Mouse (Mus musculus): ENCODE data around the gene Pde1b. TPM values are rescaled to one million over a fixed set of nuclear protein-coding genes. Genes with fewer than 3 reads are reported as not detected.

Pde1b gene
- polyA plus RNA-seq (2012; rRNA removed) = 6.8 and 8.0 TPM in 2 replicates

- DNase-seq = peak; percentile 29
- WGBS = 3% methylated on average over 60 of the region's 63 CpGs
- TF ChIP-seq POLR2A (IDR thresholded peaks at IDR 0.05; ENCODE audit: borderline replicate concordance, extremely low read depth, low read depth, low read length) (no peak), CTCF (IDR thresholded peaks at IDR 0.05; ENCODE audit: insufficient read depth, low read length) (no peak)
- H3K4me3 ChIP-seq (replicated peaks; ENCODE audit: extremely low read depth, low read depth, low read length) = peak within 1 kb of the TSS; percentile 57
- H3K4me1 ChIP-seq (ENCODE audit: control insufficient read depth, insufficient read depth, low read length) = no peaks in the 10 kb centered on the region; the same call in 1 of the 2 replicates
Observed at GRCm38 (mm10) chr15:103502435-103503250, at the start of gene Pde1b. TSS of gene Pde1b (plus strand) at chr15:103503034.

DNA sequence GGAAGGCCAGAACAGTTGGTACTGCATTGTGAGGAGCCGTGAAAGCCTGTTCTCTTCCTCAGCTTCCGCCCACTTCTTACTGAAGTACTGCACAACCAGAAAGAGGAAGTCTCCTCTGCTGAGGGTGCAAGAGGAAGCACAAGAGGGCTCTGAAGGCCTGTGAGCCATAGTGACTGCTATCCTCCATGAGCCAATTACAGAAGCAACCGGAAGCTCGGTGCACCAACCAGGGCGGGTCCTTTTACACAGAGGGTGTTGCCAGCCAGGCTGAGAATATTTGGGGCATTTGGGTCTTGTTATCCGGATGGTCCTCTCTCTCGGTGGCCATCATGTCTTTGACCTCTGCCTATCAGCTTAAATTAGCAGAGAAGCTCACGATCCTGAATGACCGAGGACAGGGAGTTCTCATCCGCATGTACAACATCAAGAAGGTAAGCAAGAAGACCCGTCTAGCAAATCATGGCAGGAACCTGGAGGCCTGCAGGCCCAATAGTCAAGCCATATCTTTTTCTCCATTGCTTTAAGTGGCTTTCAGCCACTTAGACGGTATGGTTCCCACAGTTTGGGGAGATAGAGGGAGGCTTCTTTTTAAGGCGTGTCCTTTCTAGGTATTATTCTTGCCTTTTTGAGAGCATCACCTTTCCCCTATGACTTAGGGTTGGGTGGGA lies 49.1 kb upstream of the Pde1b start, which contains the start of gene Nckap1l:
TSS of gene Nckap1l (plus strand) at position 244 of the 668 bp plus-strand sequence.
- no peaks in the 10 kb centered on the region for H3K4me1 ChIP-seq (ENCODE audit: control insufficient read depth, insufficient read depth, low read length)
- 71% methylated on average over 13 of the region's 13 CpGs for WGBS
- TF ChIP-seq CTCF (IDR thresholded peaks at IDR 0.05; ENCODE audit: insufficient read depth, low read length) (no peak), POLR2A (IDR thresholded peaks at IDR 0.05; ENCODE audit: borderline replicate concordance, extremely low read depth, low read depth, low read length) (no peak)
- peak within 1 kb of the TSS; percentile 29 for H3K4me3 ChIP-seq (replicated peaks; ENCODE audit: extremely low read depth, low read depth, low read length)
- DNase-seq = peak; percentile 9

- Histone ChIP-seq H3K4me1 (ENCODE audit: control insufficient read depth, insufficient read depth, low read length) (no peaks in the 10 kb centered on the region), H3K4me3 (replicated peaks; ENCODE audit: extremely low read depth, low read depth, low read length) (peak overlapping the region; percentile 29)
- WGBS = 61% methylated on average over 6 of the region's 6 CpGs
- no peak for DNase-seq
- TF ChIP-seq CTCF (IDR thresholded peaks at IDR 0.05; ENCODE audit: insufficient read depth, low read length) (no peak), POLR2A (IDR thresholded peaks at IDR 0.05; ENCODE audit: borderline replicate concordance, extremely low read depth, low read depth, low read length) (no peak)
Observed at GRCm38 (mm10) chr15:103454449-103454848, 48.4 kb upstream of the Pde1b start.

DNA sequence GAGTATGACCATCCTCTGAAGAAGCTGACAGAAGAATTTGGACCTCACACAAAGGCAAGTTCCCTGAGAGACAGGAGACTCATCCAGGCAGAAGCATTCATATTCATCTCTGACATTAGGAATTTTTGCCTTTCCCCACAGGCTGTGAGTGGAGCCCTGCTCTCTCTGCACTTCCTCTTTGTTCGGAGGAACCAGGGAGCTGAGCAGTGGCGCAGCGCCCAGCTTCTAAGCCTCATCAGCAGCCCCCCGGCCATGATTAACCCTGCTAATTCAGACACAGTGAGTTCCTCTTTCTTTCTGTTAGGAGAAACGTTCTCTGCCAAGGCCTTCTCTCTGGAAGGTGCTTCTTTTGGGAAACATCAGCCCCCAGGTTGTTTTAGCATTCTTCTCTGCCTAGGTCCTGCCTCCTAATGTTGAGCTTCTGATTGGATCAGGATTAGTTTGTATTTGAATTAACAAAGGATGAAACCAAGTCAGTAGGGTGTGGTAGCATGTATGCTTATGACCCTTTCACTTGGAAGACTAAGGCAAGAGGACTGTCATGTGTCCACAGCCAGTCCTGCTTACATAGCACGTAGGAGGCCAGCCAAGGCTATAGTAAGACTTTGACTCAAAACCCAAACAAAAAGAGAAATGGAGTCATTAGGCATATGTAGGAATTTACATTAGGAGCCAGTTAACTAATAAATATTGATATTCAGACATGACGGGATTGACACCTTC lies 40.1 kb upstream of the Pde1b start:
- H3K4me3 ChIP-seq (replicated peaks; ENCODE audit: extremely low read depth, low read depth, low read length) = no peak overlapping the region
- H3K4me1 ChIP-seq (ENCODE audit: control insufficient read depth, insufficient read depth, low read length) = no peaks in the 10 kb centered on the region
- no peak for DNase-seq
- TF ChIP-seq CTCF (IDR thresholded peaks at IDR 0.05; ENCODE audit: insufficient read depth, low read length) = no peak
- TF ChIP-seq POLR2A (IDR thresholded peaks at IDR 0.05; ENCODE audit: borderline replicate concordance, extremely low read depth, low read depth, low read length) = no peak
- WGBS = 61% methylated on average over 7 of the region's 7 CpGs

GRCm38 (mm10) chr15:103471488-103472194 lies 31.2 kb upstream of the Pde1b start:
- WGBS = 78% methylated on average over 7 of the region's 7 CpGs
- DNase-seq = no peak
- no peaks in the 10 kb centered on the region for H3K4me1 ChIP-seq (ENCODE audit: control insufficient read depth, insufficient read depth, low read length)
- TF ChIP-seq POLR2A (IDR thresholded peaks at IDR 0.05; ENCODE audit: borderline replicate concordance, extremely low read depth, low read depth, low read length) = no peak
- no peak for TF ChIP-seq CTCF (IDR thresholded peaks at IDR 0.05; ENCODE audit: insufficient read depth, low read length)
- no peak overlapping the region for H3K4me3 ChIP-seq (replicated peaks; ENCODE audit: extremely low read depth, low read depth, low read length)

DNA sequence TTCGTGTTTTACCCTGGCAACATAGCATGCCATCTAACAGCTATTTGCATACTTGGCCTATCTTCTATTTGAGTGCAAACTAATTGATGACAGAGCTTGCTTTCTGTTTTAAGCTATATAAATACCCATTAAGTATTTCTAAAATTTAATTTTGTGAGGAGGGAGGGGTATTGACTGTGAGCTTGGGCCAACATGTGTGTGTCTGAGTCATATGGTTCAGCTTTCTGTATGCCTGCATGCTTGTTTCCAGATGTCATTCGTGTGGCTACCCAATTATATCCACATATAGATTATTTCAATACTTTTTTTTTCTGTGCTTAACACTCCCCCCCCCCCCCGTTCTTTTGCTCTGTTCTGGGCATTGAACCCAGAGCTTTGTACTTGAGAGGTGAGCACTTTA lies 30.6 kb upstream of the Pde1b start:
- no peak overlapping the region for H3K4me3 ChIP-seq (replicated peaks; ENCODE audit: extremely low read depth, low read depth, low read length)
- TF ChIP-seq CTCF (IDR thresholded peaks at IDR 0.05; ENCODE audit: insufficient read depth, low read length) (no peak), POLR2A (IDR thresholded peaks at IDR 0.05; ENCODE audit: borderline replicate concordance, extremely low read depth, low read depth, low read length) (no peak)
- 67% methylated on average over 3 of the region's 3 CpGs for WGBS
- H3K4me1 ChIP-seq (ENCODE audit: control insufficient read depth, insufficient read depth, low read length) = no peaks in the 10 kb centered on the region
- no peak for DNase-seq

- DNase-seq = no peak
- Histone ChIP-seq H3K4me3 (replicated peaks; ENCODE audit: extremely low read depth, low read depth, low read length) (no peak overlapping the region), H3K4me1 (ENCODE audit: control insufficient read depth, insufficient read depth, low read length) (no peaks in the 10 kb centered on the region)
- TF ChIP-seq POLR2A (IDR thresholded peaks at IDR 0.05; ENCODE audit: borderline replicate concordance, extremely low read depth, low read depth, low read length) (no peak), CTCF (IDR thresholded peaks at IDR 0.05; ENCODE audit: insufficient read depth, low read length) (no peak)
- WGBS = 84% methylated on average over 7 of the region's 7 CpGs
Observed at GRCm38 (mm10) chr15:103473182-103473581, 29.7 kb upstream of the Pde1b start.

- no peak for TF ChIP-seq POLR2A (IDR thresholded peaks at IDR 0.05; ENCODE audit: borderline replicate concordance, extremely low read depth, low read depth, low read length)
- TF ChIP-seq CTCF (IDR thresholded peaks at IDR 0.05; ENCODE audit: insufficient read depth, low read length) = no peak
- Histone ChIP-seq H3K4me3 (replicated peaks; ENCODE audit: extremely low read depth, low read depth, low read length) (no peak overlapping the region), H3K4me1 (ENCODE audit: control insufficient read depth, insufficient read depth, low read length) (no peaks in the 10 kb centered on the region)
- no peak for DNase-seq
- WGBS = 84% methylated on average over 5 of the region's 5 CpGs
Observed at GRCm38 (mm10) chr15:103473769-103474168, 29.1 kb upstream of the Pde1b start.

Measured in lung, adult 2 months (tissue).